Mouse (Mus musculus) midbrain, embryonic 14.5 days (tissue): ENCODE results near the gene Rin2. TPM values are rescaled to one million over a fixed set of nuclear protein-coding genes. Genes with fewer than 3 reads are reported as not detected.

Experiments
- ATAC-seq: fragments of 200-750 bp; cut with Nextera tagmentation; 2 replicates; pipeline ENCODE4 v1.8.0; 2017; ENCODE audit warnings: moderate number of reproducible peaks, moderate library complexity; ENCODE audit not compliant: low FRiP score, low TSS enrichment
- DNase-seq: peaks from one replicate; pipeline ENCODE4 v3.0.0-alpha.2; 2015
- H3K27ac ChIP-seq: fragments of 300-500 bp; sonication (generic); replicated peaks from 2 replicates; pipeline ENCODE4 v1.5.1; 2014; ENCODE audit warnings: mild to moderate bottlenecking, low read depth, low read length, moderate library complexity
- H3K27me3 ChIP-seq: fragments of 300-500 bp; sonication (generic); 2 replicates; pipeline ENCODE4 v1.6.1; 2014; ENCODE audit warnings: low read length, control low read depth, mixed read lengths; ENCODE audit not compliant: control insufficient read depth, insufficient read depth
- H3K36me3 ChIP-seq: fragments of 300-500 bp; sonication (generic); 2 replicates; pipeline ENCODE4 v1.6.1; 2014; ENCODE audit warnings: low read length, control low read depth; ENCODE audit not compliant: control insufficient read depth, insufficient read depth
- H3K4me1 ChIP-seq: fragments of 300-500 bp; sonication (generic); 2 replicates; pipeline ENCODE4 v1.6.1; 2014; ENCODE audit warnings: mild to moderate bottlenecking, antibody characterized with exemption, low read length, control low read depth; ENCODE audit not compliant: control insufficient read depth, insufficient read depth
- H3K4me2 ChIP-seq: fragments of 300-500 bp; sonication (generic); 2 replicates; pipeline ENCODE4 v1.6.1; 2014; ENCODE audit warnings: mild to moderate bottlenecking, low read length, moderate library complexity
- H3K4me3 ChIP-seq: fragments of 300-500 bp; sonication (generic); replicated peaks from 2 replicates; pipeline ENCODE4 v1.5.1; 2014; ENCODE audit warnings: low read depth, low read length
- H3K9ac ChIP-seq: fragments of 300-500 bp; sonication (generic); replicated peaks from 2 replicates; pipeline ENCODE4 v1.6.1; 2014; ENCODE audit warnings: mild to moderate bottlenecking, low read length, moderate library complexity
- H3K9me3 ChIP-seq: fragments of 300-500 bp; sonication (generic); 2 replicates; pipeline ENCODE4 v1.6.1; 2016; ENCODE audit warnings: low read length, control low read depth, mixed read lengths; ENCODE audit not compliant: control insufficient read depth
- WGBS: fragments of 180-500 bp; shearing (Covaris S2); extraction: QIAGEN DNeasy Blood & Tissue Kit; methylation state at CpG from one replicate; pipeline ENCODE4 v1.1.7; 2014; 5-methylcytosine and 5-hydroxymethylcytosine counted together
- microRNA-seq: library from miRNA; unstranded; fragments of <30 nt; microRNA quantifications from one replicate; pipeline ENCODE4, GENCODE M21; 2016
- polyA plus RNA-seq: library from polyadenylated mRNA; unstranded; fragments of >200 nt; fragmentation: Nextera tagmentation; extraction: Ambion mirVana; gene quantifications from 2 replicates; pipeline ENCODE4 v1.2.1, GENCODE M21; 2014

The Rin2 gene
- polyA plus RNA-seq, 1 experiment from 2014 or later: 14.6 TPM

DNA sequence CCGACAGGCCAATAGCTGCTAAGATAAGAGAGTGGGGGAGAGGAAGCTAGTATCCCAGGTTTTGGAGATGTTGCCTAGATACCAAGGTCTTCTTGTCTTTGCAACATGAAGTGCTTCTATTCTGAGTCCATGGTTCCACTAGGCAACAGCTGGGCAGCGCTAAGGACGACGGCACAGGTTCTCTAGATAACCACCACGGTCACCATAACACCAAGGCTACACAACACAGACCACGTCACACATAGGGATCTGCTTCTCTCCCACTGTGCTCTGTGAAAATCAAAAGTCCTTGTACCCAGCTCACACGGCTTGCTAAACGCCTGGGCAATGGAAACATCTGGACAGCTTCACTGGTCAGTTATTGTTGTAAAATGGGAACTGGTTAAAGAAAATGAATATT is 262.0 kb downstream of the Rin2 start:
- Histone ChIP-seq H3K36me3 (peaks cover 8% of the 10 kb centered on the region), H3K27ac (no peak overlapping the region), H3K4me2 (no peak overlapping the region), H3K9me3 (no peaks in the 10 kb centered on the region), H3K4me1 (peaks cover 9% of the 10 kb centered on the region), H3K4me3 (no peak overlapping the region), H3K9ac (no peak overlapping the region), H3K27me3 (no peaks in the 10 kb centered on the region)
- no peak for ATAC-seq
- no peak for DNase-seq
- WGBS: 86% methylated on average over 8 of the region's 8 CpGs

Small RNAs within 50 kb of the gene (microRNA-seq; reads per million reads assigned to microRNA genes)
- gene Gm25026: not detected

Other genes with a start within 250 kb of the Rin2 start
- gene Naa20, start 226.9 kb downstream of the Rin2 start, polyA plus RNA-seq: 128 and 134 TPM in 2 replicates